Mouse (Mus musculus): Measurements from ENCODE around the gene Rarg.

The Rarg gene

DNA sequence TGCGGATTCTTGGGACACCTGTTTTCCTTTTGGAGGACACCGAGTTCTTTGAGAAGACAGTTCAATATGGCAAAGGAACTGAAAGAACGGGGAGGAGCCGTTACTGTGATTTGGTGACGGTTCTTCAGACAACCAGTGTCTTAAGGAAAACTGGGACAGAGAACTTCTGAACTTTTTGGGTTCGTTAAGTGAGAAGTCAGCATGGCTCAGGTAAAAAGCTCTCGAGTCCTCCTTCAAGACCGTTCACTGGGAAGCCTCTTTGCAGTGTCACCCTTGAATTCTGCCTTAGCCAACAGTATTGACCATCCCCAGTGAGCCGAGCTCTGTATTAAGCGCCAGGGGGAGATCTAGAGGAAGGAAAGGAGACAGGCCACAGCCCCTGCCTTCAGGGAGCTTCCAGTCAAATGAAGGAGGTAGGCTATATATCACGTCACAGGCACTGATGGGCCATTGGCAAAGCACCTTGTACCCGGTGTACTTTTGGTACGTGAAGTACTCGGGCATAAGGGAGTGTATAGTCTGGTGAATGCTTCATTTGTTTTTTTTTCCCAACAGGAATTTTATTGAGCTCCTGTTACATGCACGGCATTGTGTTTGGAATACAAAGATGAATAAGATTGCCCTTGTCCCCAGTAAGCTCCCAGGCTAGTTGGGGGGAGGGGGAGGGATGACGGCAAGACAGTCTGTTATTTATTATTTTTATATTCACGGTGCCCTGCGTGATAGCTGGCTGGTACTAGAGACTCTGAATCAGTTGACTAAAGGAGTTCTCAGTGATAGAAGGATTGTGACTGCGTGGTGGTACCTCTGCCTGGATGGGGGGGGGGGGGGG, 52.4 kb downstream of the Rarg start, which contains the start of gene Csad:
TSS of gene Csad (minus strand) at position 51 of the 832 bp plus-strand sequence.
- DNase-seq (ENCODE audit: low read depth, low spot score), result no peak

DNA sequence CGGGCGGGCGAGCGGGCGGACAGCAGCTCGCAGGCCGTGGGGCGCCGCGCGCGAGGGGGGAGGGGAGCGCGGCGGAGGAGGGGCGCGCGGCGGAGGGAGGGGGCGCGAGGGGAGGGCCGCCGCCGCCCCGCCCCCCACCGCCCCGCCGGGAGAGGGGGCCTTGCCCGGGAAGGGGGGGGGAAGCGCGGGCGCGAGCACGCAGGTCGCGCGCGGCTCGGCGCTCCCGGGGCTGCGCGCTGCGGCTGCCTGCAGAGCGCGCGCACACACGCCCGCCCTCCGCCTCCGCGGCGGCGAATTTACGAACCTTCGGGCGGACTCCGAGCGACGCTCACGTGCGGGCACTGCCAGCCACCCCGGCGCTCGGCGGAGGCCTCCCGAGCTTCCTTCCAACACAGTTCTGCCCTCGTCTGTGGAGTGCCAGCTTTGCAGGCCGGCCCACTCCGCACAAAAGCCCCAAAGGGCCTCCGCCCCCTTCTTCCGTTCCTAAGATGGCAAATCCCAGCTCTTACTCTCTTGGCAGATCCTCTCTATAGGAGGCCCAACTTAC, 53.4 kb downstream of the Rarg start:
- DNase-seq (ENCODE audit: low read depth, low spot score), result peak; percentile 57

DNA sequence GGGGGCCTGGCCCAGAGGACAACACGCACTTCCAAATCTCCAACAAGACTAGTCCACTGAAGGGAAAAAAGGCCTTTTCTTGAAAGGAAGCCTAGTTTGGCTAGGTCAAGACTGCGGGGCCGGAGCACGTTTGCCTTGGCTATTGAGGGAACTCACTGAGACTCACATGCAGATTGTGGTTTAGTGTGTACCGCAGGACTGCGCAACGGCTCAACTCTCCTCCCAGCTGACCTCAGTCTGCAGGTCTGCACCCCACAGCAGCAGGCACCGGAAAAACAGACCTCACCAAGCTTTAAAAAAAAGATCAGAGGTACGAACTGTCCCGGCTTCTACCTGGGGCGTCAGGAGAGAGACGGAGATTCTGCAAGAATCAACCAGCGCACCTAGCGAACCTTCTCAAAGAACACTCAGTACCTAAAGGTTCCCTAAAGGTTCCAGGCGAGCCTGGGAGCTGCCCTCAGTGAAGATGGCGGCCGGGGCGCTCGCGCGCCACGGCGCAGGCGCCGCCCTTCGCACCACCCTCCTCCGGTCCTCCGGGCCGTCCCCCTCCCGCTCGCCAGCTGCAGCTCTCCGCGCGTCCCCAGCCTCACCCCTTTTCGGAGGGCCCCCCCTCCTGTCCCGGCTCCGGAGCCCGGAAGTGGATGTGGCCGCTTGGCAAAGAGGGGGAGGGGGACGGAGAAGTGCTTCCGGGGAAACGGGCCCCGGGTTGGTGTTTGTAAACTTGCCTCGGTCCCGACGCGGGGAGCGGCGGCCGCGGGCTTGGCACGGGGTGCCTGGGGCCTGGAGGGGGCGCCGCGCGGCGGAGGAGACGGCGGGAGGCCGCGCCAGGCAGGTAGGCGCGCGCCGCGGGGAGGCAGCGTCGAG, 54.1 kb downstream of the Rarg start, which contains the start of gene Zfp740:
TSS of gene Zfp740 (plus strand) at position 279 of the 864 bp plus-strand sequence.
- DNase-seq (ENCODE audit: low read depth, low spot score), result peak; percentile 93

DNA sequence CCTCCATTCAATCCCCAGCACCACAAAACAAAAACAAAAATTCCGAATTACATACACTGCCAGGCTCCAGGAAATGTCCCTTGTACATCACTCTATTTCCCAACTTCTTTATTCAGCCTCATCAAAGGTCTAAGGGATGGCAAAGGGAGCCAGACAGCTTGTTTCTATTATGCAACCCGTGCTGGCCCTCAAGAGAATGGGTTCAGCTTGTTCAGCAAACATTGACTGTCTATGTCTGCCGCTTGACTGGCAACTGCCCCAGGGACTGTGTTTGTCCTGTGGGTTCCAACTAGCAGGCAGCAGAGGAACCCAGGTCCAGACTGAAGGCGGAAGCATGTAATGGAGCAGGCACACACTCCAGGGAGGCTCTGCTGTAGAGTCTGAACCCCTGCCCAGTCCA, 58.5 kb downstream of the Rarg start:
- DNase-seq (ENCODE audit: low read depth, low spot score), result no peak

DNA sequence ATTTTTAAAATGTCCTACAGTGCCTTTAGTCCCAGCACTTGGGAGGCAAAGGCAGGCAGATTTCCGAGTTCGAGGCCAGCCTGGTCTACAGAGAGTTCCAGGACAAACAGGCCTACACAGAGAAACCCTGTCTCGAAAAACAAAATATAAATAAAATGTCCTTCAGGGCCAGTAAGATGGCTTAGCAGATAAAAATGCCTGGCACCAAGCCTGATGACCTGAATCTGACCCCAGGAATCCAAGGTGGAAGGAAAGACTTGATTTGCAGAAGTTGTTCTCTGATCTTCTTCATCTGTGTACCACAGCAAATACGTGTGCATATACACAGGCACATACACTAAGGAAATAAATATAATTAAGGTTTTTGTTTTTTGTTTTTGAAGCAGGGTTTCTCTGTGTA, 61.9 kb downstream of the Rarg start:
- DNase-seq (ENCODE audit: low read depth, low spot score), result no peak

DNA sequence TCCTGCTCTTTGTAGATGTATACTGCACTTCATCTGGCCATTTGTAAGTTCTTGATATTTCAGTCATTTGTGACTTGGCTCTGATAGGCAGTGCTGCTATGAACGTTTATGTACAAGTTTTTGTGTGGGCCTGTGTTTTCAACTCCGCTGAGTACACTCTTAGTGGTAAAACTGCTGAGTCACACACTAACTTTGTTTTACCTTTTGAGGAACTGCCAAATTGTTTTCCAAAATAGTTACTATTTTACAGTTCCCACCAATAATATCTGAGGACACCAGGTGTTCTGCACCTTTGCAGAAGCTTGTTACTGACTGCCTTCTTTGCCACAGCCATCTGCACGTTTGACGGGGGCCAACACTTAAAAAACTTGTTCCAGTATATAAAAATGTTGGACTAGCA, 62.9 kb downstream of the Rarg start:
- no peak for DNase-seq (ENCODE audit: low read depth, low spot score)

DNA sequence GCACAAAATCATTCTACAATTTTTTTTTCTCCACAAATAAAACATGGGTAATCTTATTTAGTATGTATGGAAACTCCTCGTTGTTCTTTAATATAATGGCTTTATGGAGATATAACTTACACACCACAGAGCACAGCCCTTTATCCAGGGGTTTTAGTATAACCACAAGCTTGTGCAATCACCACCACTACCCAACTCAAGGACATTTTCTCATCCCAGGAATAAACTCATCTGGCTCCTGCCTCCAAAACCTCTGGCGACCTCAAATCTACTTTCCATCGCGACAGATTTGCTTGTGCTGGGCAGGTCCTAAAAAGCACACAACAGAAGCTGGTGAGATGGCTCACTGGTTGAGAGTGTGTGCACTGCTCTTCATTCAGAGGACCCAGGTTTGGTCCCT, 63.7 kb downstream of the Rarg start:
- no peak for DNase-seq (ENCODE audit: low read depth, low spot score)

DNA sequence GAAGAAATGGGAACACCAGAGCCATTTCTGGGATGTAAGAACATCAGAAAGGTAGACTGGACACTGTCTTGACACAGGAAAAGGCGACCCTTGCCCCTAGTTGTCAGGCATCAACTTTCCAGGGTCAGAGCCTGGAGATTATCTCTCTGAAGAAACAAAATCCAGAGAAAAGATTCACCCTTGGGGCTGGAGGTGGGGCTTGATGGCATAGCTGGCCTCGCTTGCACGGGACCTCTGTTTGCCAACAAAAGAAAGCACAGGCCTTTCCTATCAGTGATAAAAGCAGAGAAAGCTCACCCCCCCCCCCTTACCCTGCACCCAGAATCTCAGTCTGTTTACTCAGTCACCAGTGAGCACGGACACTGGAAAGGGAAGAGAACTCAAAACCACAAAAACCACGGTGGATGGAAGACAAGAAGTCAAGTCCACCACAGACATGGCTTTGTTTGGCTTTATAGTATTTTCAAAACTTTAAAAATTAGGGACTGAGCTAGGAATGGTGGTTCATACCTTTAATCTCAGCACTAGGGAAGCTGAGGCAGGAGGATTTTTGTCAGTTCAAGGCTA, 64.4 kb downstream of the Rarg start:
- DNase-seq (ENCODE audit: low read depth, low spot score), result no peak

DNA sequence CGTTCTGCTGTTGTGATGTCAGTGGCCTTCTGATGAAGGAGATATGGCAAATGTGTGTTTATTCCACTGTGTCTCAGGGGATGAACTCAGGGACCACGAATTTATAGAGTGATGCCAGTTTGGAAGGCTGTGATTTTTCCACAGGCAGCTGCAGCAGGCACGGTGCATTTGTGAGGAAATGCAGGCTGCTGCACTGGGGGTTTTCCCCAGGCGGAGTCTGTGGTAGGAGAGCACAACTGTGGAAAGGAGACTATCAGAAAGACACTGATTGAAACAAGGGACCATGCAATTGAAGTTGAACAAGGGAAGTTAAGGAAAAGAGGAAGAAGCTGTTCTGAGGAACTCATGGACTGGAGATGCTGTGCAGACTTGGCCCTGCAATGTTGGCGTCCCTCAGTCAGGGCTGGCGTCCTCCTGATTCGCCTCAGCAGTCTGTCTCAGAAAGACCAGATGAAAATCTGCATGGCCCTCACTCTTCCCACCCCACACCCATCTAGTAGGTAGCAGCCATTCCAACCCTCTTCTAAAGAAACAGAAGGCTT, 65.0 kb downstream of the Rarg start:
- DNase-seq (ENCODE audit: low read depth, low spot score), result no peak

DNA sequence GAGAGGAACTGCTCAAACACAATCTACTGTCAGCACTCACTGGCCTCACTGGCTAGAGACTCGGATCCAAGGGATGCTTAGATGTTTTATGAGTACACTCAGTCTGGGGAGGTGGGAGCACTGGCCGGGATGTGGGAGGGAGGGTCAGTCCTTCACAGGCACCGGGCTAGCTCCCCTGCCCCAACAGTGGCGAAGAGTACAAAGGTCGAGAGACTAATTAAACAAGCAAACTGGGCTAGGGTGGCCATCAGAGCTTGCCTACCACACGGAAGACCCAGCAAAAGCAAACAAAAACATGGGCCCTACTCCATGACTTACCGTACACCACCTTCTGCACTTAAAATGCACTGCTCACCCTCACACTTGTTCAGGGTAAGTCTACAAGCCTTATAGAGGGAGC, 65.6 kb downstream of the Rarg start:
- no peak for DNase-seq (ENCODE audit: low read depth, low spot score)

DNA sequence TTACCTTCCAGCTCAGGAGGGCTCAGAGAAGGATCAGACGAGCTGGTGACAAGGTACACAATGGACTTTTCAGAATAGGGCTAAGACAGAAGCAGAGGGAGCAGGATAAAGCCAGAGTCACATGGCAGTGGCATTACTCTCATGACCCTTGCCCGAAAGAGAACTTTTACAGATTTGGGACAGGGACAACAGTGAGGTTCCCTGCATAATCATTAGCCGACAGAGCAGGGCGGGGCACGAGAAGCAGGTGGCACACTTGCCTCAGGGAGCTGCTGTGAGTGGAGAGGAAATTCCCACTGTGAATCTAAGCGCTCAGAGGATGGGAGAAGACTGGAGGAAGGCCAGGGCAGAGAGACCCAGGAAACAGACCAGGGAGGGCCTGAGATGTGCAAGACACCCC, 68.4 kb downstream of the Rarg start:
- no peak for DNase-seq (ENCODE audit: low read depth, low spot score)

DNA sequence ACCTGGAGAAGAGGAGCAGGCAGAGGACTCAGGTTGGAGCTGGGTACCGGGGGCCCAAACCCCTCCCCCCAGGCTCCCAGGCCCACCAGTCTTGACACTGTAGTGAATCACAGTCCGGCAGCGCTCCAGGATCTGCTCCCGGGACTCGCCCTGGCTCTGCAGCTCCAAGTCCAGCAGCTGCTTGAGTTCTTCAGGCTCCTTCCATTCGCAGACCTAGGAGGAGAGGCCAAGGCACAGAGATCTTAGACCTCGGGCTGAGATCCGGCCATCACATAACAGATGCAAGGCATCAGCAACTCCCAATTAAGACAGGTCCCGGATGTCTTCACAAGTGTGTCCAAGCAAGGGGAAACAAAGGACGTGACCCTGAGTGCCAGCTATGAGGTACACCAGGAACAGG, 69.2 kb downstream of the Rarg start:
- no peak for DNase-seq (ENCODE audit: low read depth, low spot score)

DNA sequence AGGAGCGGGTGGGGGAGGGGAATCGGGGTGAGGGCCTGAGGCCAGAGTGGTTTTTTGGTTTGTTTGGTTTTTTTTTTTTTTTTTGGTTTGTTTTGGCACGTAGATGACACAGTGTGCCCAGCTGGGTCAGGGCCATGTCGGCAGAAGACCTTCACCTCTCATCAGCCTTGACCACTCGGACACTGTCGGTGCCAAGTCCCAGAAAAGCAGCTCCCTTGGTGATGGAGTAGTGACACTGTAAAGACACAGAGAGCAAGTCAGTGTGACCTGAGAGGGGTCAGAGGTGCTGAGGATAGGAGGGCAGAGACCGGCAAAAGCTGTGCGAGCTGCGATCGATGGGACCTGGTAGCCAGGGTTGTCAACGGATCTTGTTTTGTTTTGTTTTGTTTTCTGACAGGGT, 71.1 kb downstream of the Rarg start:
- DNase-seq (ENCODE audit: low read depth, low spot score), result no peak

Data from embryo, embryonic 11.5 days (tissue).